Mouse (Mus musculus): Measurements from ENCODE around the gene Ceacam19.

DNA sequence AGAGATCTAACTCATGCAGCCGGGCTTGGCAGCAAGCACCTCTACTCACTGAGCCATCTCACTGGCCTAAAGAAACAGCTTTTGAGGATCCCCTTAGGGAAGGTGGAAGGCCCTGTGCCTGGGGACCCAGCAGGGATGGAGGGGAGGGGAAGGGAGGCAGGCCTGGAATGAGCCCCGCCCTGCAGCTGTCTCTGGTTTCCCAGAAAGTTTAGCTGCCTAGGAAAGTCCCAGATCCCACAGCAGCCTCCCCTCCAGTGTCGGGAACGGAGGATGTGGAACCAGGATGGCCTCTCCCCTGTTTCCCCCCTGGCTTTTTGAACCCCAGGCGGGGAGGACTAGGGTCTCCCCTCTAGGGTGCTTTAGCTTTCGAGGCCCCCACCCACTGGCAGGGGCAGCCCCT lies 61.0 kb downstream of the Ceacam19 start:
- TF ChIP-seq CTCF (IDR thresholded peaks at IDR 0.05; ENCODE audit: low read depth) = no peak
- TF ChIP-seq EP300 (optimal IDR thresholded peaks at IDR 0.05) = no peak

Measured in stomach, postnatal 0 days (tissue).